Mouse (Mus musculus) heart, embryonic 14.5 days (tissue): ENCODE measurements around the gene Icam2. TPM values are rescaled to one million over a fixed set of nuclear protein-coding genes. Genes with fewer than 3 reads are reported as not detected.
"Not testable (repeated sequence)": the region's sequence is repeated elsewhere in the genome, so short reads cannot be mapped to it uniquely, and the experiment has no call there.

Experiments
- ATAC-seq: fragments of 200-750 bp; cut with Nextera tagmentation; 2 replicates; pipeline ENCODE4 v1.8.0; 2017; ENCODE audit warnings: low read depth, moderate TSS enrichment; ENCODE audit not compliant: insufficient number of reproducible peaks, insufficient read depth, low FRiP score
- H3K27ac ChIP-seq, 2 experiments: fragments of 200-500 bp in 1 of 2; fragments of 300-500 bp in 1 of 2; sonication (generic) in 1 of 2; replicated peaks in 1 of 2; 2 replicates each; pipeline ENCODE4 v1.5.1; 2012 to 2014; ENCODE audit warnings: low read depth in 2 of 2, low read length in 2 of 2, control low read depth in 1 of 2, mild to moderate bottlenecking in 1 of 2, mixed read lengths in 1 of 2; ENCODE audit not compliant: control insufficient read depth in 1 of 2, insufficient read depth in 1 of 2
- H3K27me3 ChIP-seq: fragments of 300-500 bp; sonication (generic); 2 replicates; pipeline ENCODE4 v1.6.1; 2014; ENCODE audit warnings: mild to moderate bottlenecking, low read length, control low read depth; ENCODE audit not compliant: control insufficient read depth, insufficient read depth
- H3K36me3 ChIP-seq: fragments of 300-500 bp; sonication (generic); 2 replicates; pipeline ENCODE4 v1.6.1; 2014; ENCODE audit warnings: mild to moderate bottlenecking, control low read depth, low read length, mixed read lengths; ENCODE audit not compliant: control insufficient read depth, insufficient read depth
- H3K4me1 ChIP-seq, 2 experiments: fragments of 200-500 bp in 1 of 2; fragments of 300-500 bp in 1 of 2; sonication (generic) in 1 of 2; 2 replicates each; pipeline ENCODE4 v1.6.1; 2012 to 2014; ENCODE audit warnings: low read length in 2 of 2, control low read depth in 1 of 2, mixed read lengths in 1 of 2; ENCODE audit not compliant: control insufficient read depth in 2 of 2, insufficient read depth in 2 of 2
- H3K4me2 ChIP-seq: fragments of 300-500 bp; sonication (generic); 2 replicates; pipeline ENCODE4 v1.6.1; 2014; ENCODE audit warnings: mild to moderate bottlenecking, low read length
- H3K4me3 ChIP-seq, 2 experiments: fragments of 200-500 bp in 1 of 2; fragments of 300-500 bp in 1 of 2; sonication (generic) in 1 of 2; 2 replicates each; pipeline ENCODE4 v1.5.1; 2012 to 2014; ENCODE audit warnings: low read length in 2 of 2, mild to moderate bottlenecking in 2 of 2, control low read depth in 1 of 2, low read depth in 1 of 2, moderate library complexity in 1 of 2; ENCODE audit not compliant: control insufficient read depth in 1 of 2, insufficient read depth in 1 of 2
- H3K9ac ChIP-seq: fragments of 300-500 bp; sonication (generic); 2 replicates; pipeline ENCODE4 v1.6.1; 2014; ENCODE audit warnings: mild to moderate bottlenecking, low read length
- H3K9me3 ChIP-seq: fragments of 300-500 bp; sonication (generic); 2 replicates; pipeline ENCODE4 v1.6.1; 2016; ENCODE audit warnings: low read length, control low read depth; ENCODE audit not compliant: control insufficient read depth
- WGBS: fragments of 180-500 bp; shearing (Covaris S2); extraction: QIAGEN DNeasy Blood & Tissue Kit; methylation state at CpG from one replicate; pipeline ENCODE4 v1.1.7; 2014; 5-methylcytosine and 5-hydroxymethylcytosine counted together
- polyA plus RNA-seq: library from polyadenylated mRNA; unstranded; fragments of >200 nt; fragmentation: Nextera tagmentation; extraction: Ambion mirVana; gene quantifications from 2 replicates; pipeline ENCODE4 v1.2.1, GENCODE M21; 2014

Icam2 gene
- polyA plus RNA-seq, 1 experiment from 2014 or later: 105 TPM

- WGBS: 79% methylated on average over 3 of the region's 3 CpGs
- no peaks in the 10 kb centered on the region for H3K4me1 ChIP-seq
- ATAC-seq: no peak
- no peak overlapping the region for H3K4me3 ChIP-seq
- no peaks in the 10 kb centered on the region for H3K9me3 ChIP-seq
- H3K4me2 ChIP-seq: no peak overlapping the region
- H3K9ac ChIP-seq: no peak overlapping the region
- no peak overlapping the region for H3K27ac ChIP-seq
- peaks cover 41% of the 10 kb centered on the region for H3K36me3 ChIP-seq
- no peaks in the 10 kb centered on the region for H3K27me3 ChIP-seq
Observed at GRCm38 (mm10) chr11:106410507-106410906, 22.6 kb upstream of the Icam2 start.

DNA sequence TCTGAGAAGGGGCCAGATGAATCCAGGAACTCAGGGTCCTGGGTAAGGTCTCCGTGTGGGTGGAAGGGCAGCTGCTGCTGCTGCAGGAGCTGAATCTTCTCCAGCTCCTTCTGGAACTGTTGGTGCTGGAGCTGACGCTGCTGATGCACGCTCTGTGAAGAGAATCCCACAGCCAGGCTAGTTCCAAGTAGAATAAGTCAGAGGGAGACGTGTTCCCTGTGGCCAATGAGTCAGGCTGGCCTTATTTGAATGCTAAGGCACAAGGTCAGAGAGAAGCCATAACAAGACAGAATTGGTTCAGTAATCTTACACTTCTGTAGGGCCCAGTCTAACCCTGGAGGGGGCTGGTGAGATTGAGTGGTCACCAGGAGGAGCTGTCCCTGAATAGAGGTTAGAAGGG, 22.1 kb upstream of the Icam2 start:
- no peak for ATAC-seq
- no peak overlapping the region for H3K4me2 ChIP-seq
- 61% methylated on average over 4 of the region's 4 CpGs for WGBS

DNA sequence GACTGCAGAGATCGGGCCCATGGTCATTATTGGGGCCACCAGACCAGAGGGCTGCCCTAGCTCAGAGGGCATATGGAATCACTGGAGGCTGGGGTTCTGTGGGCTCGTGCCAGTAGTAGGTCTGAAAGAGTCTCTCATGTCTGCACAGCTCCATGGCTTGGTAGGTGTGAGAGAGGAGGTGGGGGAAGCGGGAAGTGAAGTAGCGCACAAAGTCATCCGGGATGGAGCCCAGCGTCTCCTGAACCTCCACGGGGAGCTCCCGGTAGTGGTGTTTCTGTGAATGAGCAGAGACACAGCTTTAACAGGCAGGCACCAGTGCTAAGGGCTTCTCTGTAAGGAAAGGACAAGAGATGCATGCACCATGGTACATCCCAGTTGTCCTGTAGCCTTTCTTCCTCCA, 10.6 kb upstream of the Icam2 start:
- 89% methylated on average over 8 of the region's 8 CpGs for WGBS
- Histone ChIP-seq H3K9ac (no peak overlapping the region), H3K4me2 (no peak overlapping the region), H3K27ac (no peak overlapping the region), H3K4me1 (no peaks in the 10 kb centered on the region), H3K27me3 (no peaks in the 10 kb centered on the region), H3K9me3 (no peaks in the 10 kb centered on the region), H3K4me3 (no peak overlapping the region), H3K36me3 (peaks cover 55% of the 10 kb centered on the region)
- ATAC-seq: no peak

More for the DNA sequence above, 22.1 kb upstream of the Icam2 start:
- H3K27me3 ChIP-seq: no peaks in the 10 kb centered on the region
- H3K9ac ChIP-seq: no peak overlapping the region
- H3K27ac ChIP-seq: no peak overlapping the region
- peaks cover 44% of the 10 kb centered on the region for H3K36me3 ChIP-seq
- no peaks in the 10 kb centered on the region for H3K9me3 ChIP-seq
- H3K4me1 ChIP-seq: no peaks in the 10 kb centered on the region
- H3K4me3 ChIP-seq: no peak overlapping the region

DNA sequence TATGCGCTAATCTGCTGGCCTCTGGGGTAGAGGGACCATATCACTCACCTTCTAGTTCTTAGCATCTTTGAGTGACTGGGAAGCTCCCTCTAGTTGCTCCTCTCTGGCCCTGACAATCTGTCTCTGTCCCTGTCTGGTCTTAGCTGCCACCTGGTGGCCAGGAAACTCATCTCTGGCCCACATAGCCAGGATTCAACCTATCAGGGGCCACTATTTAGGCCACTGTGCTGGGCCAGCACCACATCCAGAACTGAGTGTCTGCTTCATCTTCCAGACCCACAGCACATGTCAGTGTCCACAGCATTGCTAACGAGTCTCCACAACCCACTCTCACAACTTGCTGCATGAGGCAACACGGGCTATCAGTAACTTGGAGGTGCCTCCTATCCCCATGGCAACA, 9.8 kb upstream of the Icam2 start:
- 93% methylated on average over 3 of the region's 3 CpGs for WGBS
- H3K9ac ChIP-seq: no peak overlapping the region
- H3K4me3 ChIP-seq: no peak overlapping the region
- no peak for ATAC-seq
- no peak overlapping the region for H3K27ac ChIP-seq
- H3K9me3 ChIP-seq: no peaks in the 10 kb centered on the region
- H3K27me3 ChIP-seq: no peaks in the 10 kb centered on the region
- no peak overlapping the region for H3K4me2 ChIP-seq
- H3K36me3 ChIP-seq: peaks cover 47% of the 10 kb centered on the region
- no peaks in the 10 kb centered on the region for H3K4me1 ChIP-seq

DNA sequence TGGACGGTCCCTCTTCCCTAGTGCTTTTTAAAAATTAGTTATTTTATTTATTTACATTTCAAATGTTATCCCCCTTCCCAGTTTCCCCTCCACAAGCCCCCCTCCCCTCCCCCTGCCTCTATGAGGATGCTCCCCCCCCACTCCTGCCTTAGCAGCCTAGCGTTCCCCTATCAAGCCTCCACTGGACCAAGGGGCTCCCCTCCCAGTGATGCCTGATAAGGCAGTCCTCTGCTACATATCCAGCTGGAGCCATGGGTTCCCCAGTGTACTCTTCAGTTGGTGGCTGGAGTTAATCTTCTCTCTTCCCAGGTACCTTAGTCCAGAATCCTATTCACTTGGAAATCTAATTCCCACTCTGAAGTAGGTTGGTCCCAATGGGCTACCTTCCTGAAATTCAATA, 6.2 kb upstream of the Icam2 start:
- H3K4me2 ChIP-seq, ATAC-seq, H3K4me1 ChIP-seq, H3K9me3 ChIP-seq, H3K27me3 ChIP-seq, H3K9ac ChIP-seq, H3K27ac ChIP-seq, H3K4me3 ChIP-seq: not testable (repeated sequence)
- 59% methylated on average over 2 of the region's 2 CpGs for WGBS
- peaks cover 24% of the 10 kb centered on the region for H3K36me3 ChIP-seq

DNA sequence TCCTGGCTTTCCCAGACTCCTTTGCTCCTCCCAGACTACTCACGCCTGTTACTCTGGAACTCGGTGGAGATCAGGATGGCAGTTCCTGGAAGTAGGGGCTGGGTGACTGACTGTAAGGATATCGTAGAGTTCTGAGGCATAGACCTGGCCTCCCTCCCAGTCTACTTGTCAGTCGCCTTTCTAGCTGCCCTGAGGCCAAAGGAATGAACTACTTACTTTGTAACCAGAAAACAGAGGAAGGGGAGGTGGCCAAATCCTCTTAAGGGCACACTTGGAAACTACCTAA, 5.4 kb upstream of the Icam2 start:
- Histone ChIP-seq H3K27ac (no peak overlapping the region), H3K4me2 (no peak overlapping the region), H3K9ac (no peak overlapping the region), H3K4me3 (no peak overlapping the region), H3K4me1 (peaks cover 2 to 3% of the 10 kb centered on the region in 2 experiments; a peak in 2 of 4 replicates), H3K9me3 (no peaks in the 10 kb centered on the region), H3K27me3 (no peaks in the 10 kb centered on the region), H3K36me3 (peaks cover 17% of the 10 kb centered on the region)
- no peak for ATAC-seq
- WGBS: 54% methylated on average over 4 of the region's 4 CpGs

DNA sequence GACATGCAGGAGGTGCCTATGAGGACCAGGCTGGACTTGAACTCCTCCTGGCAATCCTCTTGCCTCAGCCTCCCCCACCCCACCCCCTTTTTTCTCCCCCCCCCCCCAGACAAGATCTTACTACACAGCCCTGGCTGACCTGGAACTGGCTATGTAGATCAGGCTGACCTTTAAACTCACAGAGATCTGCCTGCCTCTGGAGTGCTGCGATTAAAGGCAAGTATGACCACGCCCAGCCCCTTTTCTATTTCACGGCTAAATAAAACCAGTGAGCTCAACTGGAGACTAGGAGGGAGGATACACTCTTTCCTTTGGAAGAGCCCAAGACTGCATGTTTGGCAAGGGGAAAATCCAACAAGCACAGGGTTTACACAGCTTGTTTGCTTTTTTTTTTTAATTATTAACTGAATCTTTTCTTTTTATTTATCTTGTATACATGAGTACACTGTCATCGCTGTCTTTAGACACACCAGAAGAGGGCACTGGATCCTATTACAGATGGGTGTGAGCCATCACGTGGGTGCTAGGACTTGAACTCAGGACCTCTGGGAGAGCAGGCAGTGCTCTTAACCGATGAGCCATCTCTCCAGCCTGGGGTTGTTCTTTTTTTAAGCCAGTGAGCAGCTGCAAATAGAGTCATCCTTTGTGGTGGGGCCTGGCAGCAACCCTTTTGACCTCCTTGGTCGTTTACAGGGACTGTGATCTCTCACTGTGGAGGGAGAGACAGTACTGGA, 4.9 kb upstream of the Icam2 start:
- Histone ChIP-seq H3K36me3 (peaks cover 12% of the 10 kb centered on the region; the same call in 1 of the 2 replicates), H3K27me3 (no peaks in the 10 kb centered on the region), H3K9ac (no peak overlapping the region), H3K4me2 (no peak overlapping the region), H3K4me1 (peaks cover 3 to 4% of the 10 kb centered on the region in 2 experiments; a peak in 3 of 4 replicates), H3K9me3 (no peaks in the 10 kb centered on the region), H3K27ac (no peak overlapping the region), H3K4me3 (no peak overlapping the region)
- 63% methylated on average over 7 of the region's 7 CpGs for whole genome bisulfite sequencing
- ATAC-seq: no peak
